Mouse (Mus musculus) olfactory bulb, adult 2 months (tissue): ENCODE data around the gene Pih1d1.

ENCODE experiments used
- CTCF ChIP-seq: fragments of 200-500 bp; IDR thresholded peaks from 2 replicates; pipeline ENCODE4 v1.5.1; 2012; ENCODE audit warnings: low read depth, mild to moderate bottlenecking, low read length, moderate library complexity; ENCODE audit not compliant: insufficient read depth
- POLR2A ChIP-seq: fragments of 200-500 bp; IDR thresholded peaks from 2 replicates; pipeline ENCODE4 v1.6.1; 2012; ENCODE audit warnings: mild to moderate bottlenecking, low read depth, low read length, moderate library complexity; ENCODE audit not compliant: insufficient read depth

DNA sequence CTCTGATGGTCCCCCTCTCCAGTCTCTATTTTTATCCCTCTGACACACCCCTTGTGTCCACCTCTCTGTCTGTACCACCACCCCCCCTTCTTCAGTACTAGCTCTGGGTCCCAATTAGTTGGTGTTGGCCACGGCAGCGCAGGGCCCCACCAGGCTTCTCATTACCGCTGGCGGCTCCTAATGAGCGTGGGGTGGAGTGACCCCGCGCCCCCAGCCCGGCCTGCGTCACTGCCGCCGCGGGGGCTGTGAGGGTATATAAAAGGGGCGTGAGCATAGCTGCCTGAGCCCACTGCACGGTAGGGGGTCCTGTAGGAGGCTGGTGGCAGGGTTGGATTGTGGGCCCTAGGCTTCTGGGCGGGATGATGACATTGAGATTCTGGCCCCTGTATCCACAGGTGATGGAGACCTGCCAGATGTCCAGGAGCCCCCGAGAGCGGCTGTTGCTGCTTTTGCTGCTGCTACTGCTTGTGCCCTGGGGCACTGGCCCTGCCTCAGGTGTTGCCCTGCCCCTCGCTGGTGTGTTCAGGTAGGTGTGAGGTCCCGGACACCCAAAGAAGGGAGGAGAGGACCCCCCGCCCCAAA is 26.9 kb downstream of the Pih1d1 start, which contains the start of gene Pth2:
- TF ChIP-seq POLR2A: no peak
- no peak for TF ChIP-seq CTCF
